Mouse (Mus musculus) C2C12 (cell line): ENCODE measurements at regions not wholly inside any gene's neighbourhood (a gene's known extent, or its start where the extent isn't known, plus 50 kb on each side); places are given as distances from the start of the nearest gene placed in this dataset.

Experiments used
- CTCF ChIP-seq: IDR thresholded peaks from one replicate; pipeline ENCODE4 v1.5.1; 2011; ENCODE audit not compliant: control insufficient read depth, insufficient read depth, insufficient read length
- MYOD1 ChIP-seq: IDR thresholded peaks from one replicate; pipeline ENCODE4 v1.6.1; 2011; ENCODE audit warnings: low read depth; ENCODE audit not compliant: control insufficient read depth, insufficient read length
- USF1 ChIP-seq: IDR thresholded peaks from one replicate; pipeline ENCODE4 v1.6.1; 2011; ENCODE audit warnings: low read depth, mild to moderate bottlenecking, control low read depth, moderate library complexity

DNA sequence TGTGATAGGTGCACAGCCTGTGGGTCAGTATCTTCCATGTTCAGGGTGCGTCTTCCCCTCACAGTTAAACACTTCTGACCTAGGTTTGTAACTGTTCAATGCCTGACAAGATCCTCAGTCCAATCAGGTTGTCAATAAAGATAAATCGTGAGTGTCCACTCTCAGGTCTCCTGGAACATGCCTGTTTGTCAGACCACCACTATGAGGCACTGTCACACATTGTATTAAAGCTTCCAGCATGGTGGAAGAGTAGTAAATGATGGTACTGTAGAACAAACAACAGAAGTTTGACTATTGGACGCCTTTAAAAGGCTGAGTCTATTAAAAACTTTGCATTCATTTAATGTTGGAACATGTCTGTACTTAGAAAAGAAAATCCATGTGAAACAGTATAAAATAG is 249.6 kb upstream of the Nlrp1b start:
- TF ChIP-seq CTCF (no peak), MYOD1 (no peak), USF1 (no peak)
